Mouse (Mus musculus): ENCODE data around the gene Tmco4.

The Tmco4 gene

GRCm38 (mm10) chr4:139091478-139092355, 119.0 kb downstream of the Tmco4 start:
- no peak for DNase-seq (ENCODE audit: low spot score in 2 of 2)

- DNase-seq (ENCODE audit: low spot score in 2 of 2), result no peak
These were observed 119.9 kb downstream of the Tmco4 start, which contains the start of gene Nbl1 for GRCm38 (mm10) chr4:139092356-139093195. Nbl1 (minus strand) TSS chr4:139092993.

GRCm38 (mm10) chr4:139093196-139093530, 120.5 kb downstream of the Tmco4 start:
- DNase-seq (ENCODE audit: low spot score in 2 of 2), result no peak

DNA sequence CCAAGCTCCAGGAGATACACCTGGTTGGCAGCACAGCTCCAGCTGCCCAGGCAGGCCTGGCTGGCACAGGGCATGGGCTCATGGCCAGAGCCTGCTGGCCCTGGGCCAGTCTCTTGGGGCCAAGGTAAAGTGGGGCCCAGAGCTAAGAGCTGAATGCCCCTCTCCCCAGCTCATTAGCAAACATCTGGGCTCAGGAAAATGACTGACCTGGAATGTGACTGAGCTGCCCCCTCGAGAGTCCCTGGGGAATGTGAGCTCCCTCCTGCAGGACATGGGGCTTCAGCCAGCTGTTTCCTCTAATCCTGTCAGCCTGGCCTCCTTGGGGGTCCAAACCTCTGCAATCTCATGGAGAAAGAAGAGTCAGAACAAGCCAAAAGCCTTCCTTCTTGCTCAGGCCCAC, 122.7 kb downstream of the Tmco4 start:
- DNase-seq (ENCODE audit: low spot score in 2 of 2), result no peak

- DNase-seq (ENCODE audit: low spot score in 2 of 2), result no peak
These were observed 123.5 kb downstream of the Tmco4 start for GRCm38 (mm10) chr4:139096201-139096600.

DNA sequence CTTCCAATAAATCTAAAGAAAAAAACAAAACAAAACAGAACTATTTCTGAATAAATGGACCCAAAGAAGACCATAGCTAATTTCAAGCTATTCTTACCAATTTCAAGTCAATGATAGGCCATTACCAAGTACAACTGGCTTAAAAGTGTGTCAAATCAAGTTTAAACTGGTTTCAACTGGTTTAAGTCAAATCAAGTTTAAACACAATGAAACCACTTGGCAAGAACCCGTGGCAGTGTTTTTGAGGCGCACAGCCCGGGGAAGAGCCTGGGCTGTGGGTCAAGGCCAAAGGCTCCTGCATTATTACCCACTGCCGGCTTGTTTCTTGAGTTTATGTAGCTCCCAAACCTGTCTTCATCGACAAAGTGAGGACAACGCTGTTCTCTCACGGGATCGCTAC, 127.6 kb downstream of the Tmco4 start:
- DNase-seq (ENCODE audit: low spot score in 2 of 2), result no peak

DNA sequence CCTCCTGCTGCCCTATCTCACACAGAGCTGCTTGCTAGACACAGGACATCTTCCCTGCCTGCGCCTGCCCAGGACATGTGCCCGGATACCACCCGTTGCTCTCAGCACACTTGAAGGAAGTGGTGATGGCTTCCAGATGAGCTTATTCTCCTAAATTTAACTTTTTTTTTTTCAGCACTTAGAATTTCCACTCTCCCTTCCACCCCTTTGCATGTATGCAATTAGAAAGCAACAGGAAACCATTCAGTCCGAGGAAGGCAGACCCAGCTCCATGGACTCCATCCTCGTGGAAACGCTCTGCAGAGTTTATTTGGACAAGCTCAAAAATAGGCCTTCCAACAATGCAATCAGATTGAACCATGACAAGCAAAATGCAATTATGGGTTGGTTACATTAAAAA, 128.9 kb downstream of the Tmco4 start:
- no peak for DNase-seq (ENCODE audit: low spot score in 2 of 2)

GRCm38 (mm10) chr4:139105453-139105852, 132.8 kb downstream of the Tmco4 start:
- DNase-seq (ENCODE audit: low spot score in 2 of 2), result no peak

All from left cerebral cortex, adult 9 months (tissue).